1 mouse cellular context compared by ENCODE assay signal in the genomic region with DNA sequence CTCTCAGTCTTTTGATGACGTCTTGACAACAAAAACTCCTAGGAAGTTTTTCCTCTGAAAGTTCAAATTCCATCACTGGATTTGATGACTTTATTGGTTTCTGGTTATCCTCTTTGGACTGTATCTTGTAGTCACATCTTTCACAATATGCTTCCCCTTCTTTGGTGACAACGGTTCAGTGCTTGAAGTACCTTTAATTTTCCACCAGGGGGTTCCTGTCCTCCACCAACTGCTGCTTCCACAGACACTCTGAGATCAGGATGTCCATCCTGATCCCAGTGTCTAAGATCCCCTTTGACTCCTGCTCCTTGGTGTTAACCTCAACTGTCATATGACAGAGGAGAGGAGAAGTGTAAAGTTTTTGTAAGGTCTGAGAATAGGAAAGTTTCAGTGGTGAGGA. TPM values are rescaled to one million over a fixed set of nuclear protein-coding genes. Genes with fewer than 3 reads are reported as not detected.
"Had no signal": no experiment of that assay in that cellular context is flagged by ENCODE, and none has a peak within 500 bp of the region (broad histone marks: within the 10 kb centered on the region; RNA-seq: fewer than 3 reads in every experiment).

No protein-coding gene starts in this region.

RNA-seq across cellular contexts. Expression of a gene that starts 31.0 kb away (rescaled TPM):
- polyA plus RNA-seq: erythroblast, embryonic 14.5 days had no signal
